Mouse (Mus musculus): ENCODE measurements around the gene Gga1. TPM values are rescaled to one million over a fixed set of nuclear protein-coding genes. Genes with fewer than 3 reads are reported as not detected.

Gene Gga1
- polyA plus RNA-seq, 1 experiment: 23.7 TPM

- Histone ChIP-seq H3K4me3 (ENCODE audit: insufficient read depth, low read depth, low read length) (no peak overlapping the region), H3K27ac (replicated peaks; ENCODE audit: low read depth, low read length) (no peak overlapping the region), H3K4me1 (ENCODE audit: control insufficient read depth, insufficient read depth, insufficient read length, low read length) (no peaks in the 10 kb centered on the region; the same call in 1 of the 2 replicates)
These were observed 24.4 kb downstream of the Gga1 start for GRCm38 (mm10) chr15:78901422-78901789.

DNA sequence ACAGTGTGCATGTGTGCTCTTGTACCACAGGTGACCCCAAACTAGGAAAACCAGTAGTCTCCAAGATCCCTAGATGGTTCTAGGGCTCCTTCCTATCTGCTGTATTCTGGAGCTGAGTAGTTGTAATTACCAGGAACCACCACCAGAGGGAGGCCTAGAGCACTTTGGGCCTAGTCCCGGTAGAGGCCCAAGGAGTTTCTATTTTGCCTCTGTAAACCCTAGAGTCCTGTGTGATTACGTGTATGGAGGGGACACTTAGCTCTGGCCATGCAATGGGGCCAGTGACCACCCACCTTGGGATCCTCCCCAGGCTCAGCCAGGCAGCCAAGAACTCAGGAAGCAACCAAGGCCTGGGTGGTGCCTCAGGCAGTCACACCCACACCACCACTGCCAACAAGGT lies 26.3 kb downstream of the Gga1 start:
- Histone ChIP-seq H3K27ac (replicated peaks; ENCODE audit: low read depth, low read length) (no peak overlapping the region), H3K4me3 (ENCODE audit: insufficient read depth, low read depth, low read length) (no peak overlapping the region), H3K4me1 (ENCODE audit: control insufficient read depth, insufficient read depth, insufficient read length, low read length) (no peaks in the 10 kb centered on the region; the same call in 1 of the 2 replicates)

DNA sequence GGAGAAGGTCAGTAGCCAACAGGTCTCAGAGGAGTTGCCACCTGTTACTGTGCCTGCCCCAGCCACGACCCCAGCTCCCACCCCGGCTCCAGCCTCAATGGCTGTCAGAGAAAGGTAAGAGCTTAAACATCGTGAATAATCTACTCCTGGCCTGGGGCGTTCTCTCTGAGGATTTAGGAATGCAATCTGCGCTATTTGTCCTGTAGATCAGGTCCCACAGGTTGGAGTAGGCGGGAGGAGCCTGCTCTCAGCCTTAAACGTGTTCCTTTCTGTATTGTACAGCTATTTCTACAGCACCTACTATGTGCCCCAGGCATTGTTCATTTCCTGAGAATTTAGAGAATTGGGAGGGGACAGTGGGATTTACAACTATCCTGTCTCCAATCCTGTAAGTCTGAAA lies 31.4 kb downstream of the Gga1 start:
- Histone ChIP-seq H3K4me3 (ENCODE audit: insufficient read depth, low read depth, low read length) (no peak overlapping the region), H3K27ac (replicated peaks; ENCODE audit: low read depth, low read length) (no peak overlapping the region), H3K4me1 (ENCODE audit: control insufficient read depth, insufficient read depth, insufficient read length, low read length) (no peaks in the 10 kb centered on the region)

DNA sequence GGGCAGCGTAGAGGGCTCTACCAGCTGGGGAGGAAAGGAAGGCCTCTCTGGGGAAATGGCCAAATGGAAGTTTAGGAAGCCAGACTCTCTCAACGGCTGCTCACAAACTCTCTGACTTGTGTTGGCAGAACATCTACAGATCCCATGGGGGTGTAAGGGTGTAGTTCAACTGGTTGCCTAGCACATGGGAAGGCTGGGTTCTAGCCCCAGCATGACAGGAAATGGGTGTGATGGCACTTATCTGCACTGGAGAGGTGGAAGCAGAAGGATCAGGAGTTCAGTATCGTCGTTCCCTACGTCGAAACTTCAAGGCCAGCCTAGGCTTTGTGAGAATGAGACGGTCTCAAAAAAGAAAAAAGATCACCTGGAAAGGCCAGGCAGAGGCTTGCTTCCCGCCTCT lies 32.0 kb downstream of the Gga1 start:
- Histone ChIP-seq H3K4me1 (ENCODE audit: control insufficient read depth, insufficient read depth, insufficient read length, low read length) (no peaks in the 10 kb centered on the region), H3K27ac (replicated peaks; ENCODE audit: low read depth, low read length) (no peak overlapping the region), H3K4me3 (ENCODE audit: insufficient read depth, low read depth, low read length) (no peak overlapping the region)

GRCm38 (mm10) chr15:78912040-78912439 lies 35.0 kb downstream of the Gga1 start:
- H3K4me1 ChIP-seq (ENCODE audit: control insufficient read depth, insufficient read depth, insufficient read length, low read length): no peaks in the 10 kb centered on the region
- no peak overlapping the region for H3K27ac ChIP-seq (replicated peaks; ENCODE audit: low read depth, low read length)
- no peak overlapping the region for H3K4me3 ChIP-seq (ENCODE audit: insufficient read depth, low read depth, low read length)

DNA sequence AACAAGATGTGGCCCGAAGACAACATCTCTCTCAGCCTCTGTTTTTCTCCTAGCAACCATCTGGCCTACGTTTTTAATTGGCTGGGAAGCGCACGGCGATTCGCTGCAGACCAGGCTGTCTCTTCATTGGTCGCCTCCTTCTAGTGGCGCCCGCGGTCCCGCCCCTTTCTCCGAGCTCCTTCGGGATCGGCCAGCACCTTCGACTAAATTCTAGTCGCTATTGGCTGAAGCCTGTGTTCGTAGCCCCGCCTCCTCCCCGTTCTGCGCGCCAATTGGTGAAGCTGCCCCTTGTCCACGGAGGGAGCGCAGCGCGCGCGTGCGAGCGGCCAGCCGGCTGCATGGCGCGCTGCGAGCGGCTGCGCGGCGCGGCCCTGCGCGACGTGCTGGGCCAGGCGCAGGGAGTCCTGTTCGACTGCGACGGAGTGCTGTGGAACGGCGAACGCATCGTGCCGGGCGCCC lies 36.7 kb downstream of the Gga1 start, which contains the start of gene Pdxp:
TSS of gene Pdxp (plus strand) at position 288 of the 459 bp plus-strand sequence.
- Histone ChIP-seq H3K4me1 (ENCODE audit: control insufficient read depth, insufficient read depth, insufficient read length, low read length) (peaks cover 6% of the 10 kb centered on the region), H3K4me3 (ENCODE audit: insufficient read depth, low read depth, low read length) (peak within 1 kb of the TSS; percentile 48), H3K27ac (replicated peaks; ENCODE audit: low read depth, low read length) (no peak within 1 kb of the TSS)

- Histone ChIP-seq H3K4me1 (ENCODE audit: control insufficient read depth, insufficient read depth, insufficient read length, low read length) (peaks cover 6% of the 10 kb centered on the region), H3K4me3 (ENCODE audit: insufficient read depth, low read depth, low read length) (peak overlapping the region; percentile 48), H3K27ac (replicated peaks; ENCODE audit: low read depth, low read length) (no peak overlapping the region)
These were observed 37.3 kb downstream of the Gga1 start for GRCm38 (mm10) chr15:78914091-78914822.

DNA sequence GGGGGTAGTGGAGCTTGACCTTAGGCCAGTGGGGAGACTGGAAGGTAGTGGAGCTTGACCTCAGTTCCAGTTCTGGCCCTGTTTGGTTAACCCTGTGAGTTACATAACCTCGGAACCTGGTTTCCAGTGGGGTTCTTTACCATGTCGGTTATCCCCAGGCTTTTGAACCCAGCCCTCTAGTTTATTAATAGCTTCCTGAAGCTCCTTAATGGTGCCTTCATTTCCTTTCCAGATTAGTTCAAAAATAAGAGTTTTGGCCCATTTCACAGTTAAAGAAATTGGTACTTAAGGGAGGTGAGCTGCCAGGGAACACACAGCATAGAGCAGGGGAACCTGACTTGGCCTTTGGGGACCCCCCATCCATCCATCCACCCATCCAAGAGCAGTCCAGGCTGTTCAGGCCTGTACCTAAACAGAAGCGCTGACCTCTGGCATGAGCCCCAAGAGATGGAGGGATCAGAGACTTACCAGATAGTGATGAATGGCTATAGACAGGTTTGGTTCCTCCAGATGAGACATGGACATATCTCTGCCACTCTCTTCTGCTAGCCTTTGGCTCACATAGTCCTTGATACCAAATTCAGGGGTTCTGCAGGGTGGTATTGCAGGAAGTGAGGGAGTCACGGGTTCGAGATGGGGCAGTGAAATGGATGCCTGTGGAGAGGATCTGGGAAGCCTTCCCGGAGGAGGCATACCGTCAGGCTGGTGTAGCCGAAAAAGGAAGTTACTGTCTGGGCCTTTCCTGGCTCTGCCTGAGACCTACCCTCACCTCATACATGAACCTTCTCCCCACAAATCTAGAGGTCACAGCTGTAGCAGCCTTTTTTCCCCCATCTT lies 38.1 kb downstream of the Gga1 start:
- H3K27ac ChIP-seq (replicated peaks; ENCODE audit: low read depth, low read length): no peak overlapping the region
- H3K4me3 ChIP-seq (ENCODE audit: insufficient read depth, low read depth, low read length): 0 out of 2 replicates have a peak overlapping the region, but pooled peaks have one; percentile 48

DNA sequence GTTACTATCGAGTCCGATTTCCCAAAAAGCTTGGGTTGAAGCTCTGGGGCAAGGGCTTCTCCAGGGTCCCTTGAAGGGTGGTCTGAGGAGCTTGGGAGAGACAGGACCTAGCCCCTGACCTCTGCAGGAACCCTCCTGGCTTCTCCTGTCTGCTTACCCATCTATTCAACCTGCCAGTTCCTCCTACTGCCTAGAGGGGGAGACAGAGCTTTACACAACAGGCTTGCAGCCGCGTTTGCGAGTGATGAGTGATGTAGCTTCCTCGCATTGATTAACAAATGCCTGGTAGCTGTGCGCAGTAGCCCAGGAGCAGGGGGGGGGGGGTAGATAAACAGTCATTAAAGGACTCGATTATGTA lies 38.6 kb downstream of the Gga1 start:
- Histone ChIP-seq H3K4me3 (ENCODE audit: insufficient read depth, low read depth, low read length) (no peak overlapping the region), H3K4me1 (ENCODE audit: control insufficient read depth, insufficient read depth, insufficient read length, low read length) (peaks cover 6% of the 10 kb centered on the region), H3K27ac (replicated peaks; ENCODE audit: low read depth, low read length) (no peak overlapping the region)

More for the DNA sequence above, 38.1 kb downstream of the Gga1 start:
- H3K4me1 ChIP-seq (ENCODE audit: control insufficient read depth, insufficient read depth, insufficient read length, low read length): peaks cover 6% of the 10 kb centered on the region

DNA sequence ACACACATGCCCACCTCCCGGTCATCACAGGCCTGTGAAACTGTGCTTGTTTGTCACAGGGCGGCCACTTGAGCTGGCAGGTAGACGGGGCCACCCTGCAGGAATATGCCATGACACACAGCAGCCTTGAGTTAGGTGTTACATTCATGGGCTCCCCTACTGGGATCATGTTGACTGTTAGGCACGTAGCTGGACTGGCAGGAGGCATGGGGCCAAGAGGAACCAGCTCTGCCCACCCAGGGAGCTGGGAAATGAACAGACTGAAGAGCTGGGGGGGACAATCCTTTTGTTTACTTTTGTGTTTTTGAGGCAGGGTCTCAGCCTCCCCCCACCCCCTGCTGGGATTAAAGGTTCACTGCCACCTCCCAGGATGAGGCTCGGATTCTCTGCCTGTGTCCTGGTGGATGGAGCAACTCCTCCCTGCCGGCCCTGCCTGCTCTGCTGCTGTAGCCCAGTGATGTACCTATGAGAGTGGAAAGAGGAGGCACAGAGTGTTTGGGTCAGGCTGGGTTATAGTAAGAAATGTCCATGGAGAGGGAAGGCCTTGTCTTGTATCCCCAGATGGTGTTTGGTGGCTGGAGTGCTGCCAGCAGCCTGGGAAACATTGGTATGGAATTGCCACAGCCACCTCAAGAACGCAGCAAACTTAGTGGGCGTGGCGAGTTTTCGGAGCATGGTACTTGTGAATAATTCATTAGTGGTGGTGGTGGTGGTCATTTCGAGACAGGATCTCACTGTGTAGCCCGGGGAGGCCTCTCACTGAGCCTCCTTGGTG lies 39.2 kb downstream of the Gga1 start:
- peaks cover 6% of the 10 kb centered on the region for H3K4me1 ChIP-seq (ENCODE audit: control insufficient read depth, insufficient read depth, insufficient read length, low read length)
- 0 out of 2 replicates have a peak overlapping the region, but pooled peaks have one; percentile 10 for H3K27ac ChIP-seq (replicated peaks; ENCODE audit: low read depth, low read length)
- no peak overlapping the region for H3K4me3 ChIP-seq (ENCODE audit: insufficient read depth, low read depth, low read length)

GRCm38 (mm10) chr15:78918126-78918525 lies 41.1 kb downstream of the Gga1 start:
- Histone ChIP-seq H3K4me1 (ENCODE audit: control insufficient read depth, insufficient read depth, insufficient read length, low read length) (peaks cover 6% of the 10 kb centered on the region), H3K27ac (replicated peaks; ENCODE audit: low read depth, low read length) (peak overlapping the region; percentile 68), H3K4me3 (ENCODE audit: insufficient read depth, low read depth, low read length) (no peak overlapping the region)

- H3K4me1 ChIP-seq (ENCODE audit: control insufficient read depth, insufficient read depth, insufficient read length, low read length): peaks cover 7% of the 10 kb centered on the region
- no peak overlapping the region for H3K27ac ChIP-seq (replicated peaks; ENCODE audit: low read depth, low read length)
- no peak overlapping the region for H3K4me3 ChIP-seq (ENCODE audit: insufficient read depth, low read depth, low read length)
These were observed 42.9 kb downstream of the Gga1 start for GRCm38 (mm10) chr15:78919914-78920313.

DNA sequence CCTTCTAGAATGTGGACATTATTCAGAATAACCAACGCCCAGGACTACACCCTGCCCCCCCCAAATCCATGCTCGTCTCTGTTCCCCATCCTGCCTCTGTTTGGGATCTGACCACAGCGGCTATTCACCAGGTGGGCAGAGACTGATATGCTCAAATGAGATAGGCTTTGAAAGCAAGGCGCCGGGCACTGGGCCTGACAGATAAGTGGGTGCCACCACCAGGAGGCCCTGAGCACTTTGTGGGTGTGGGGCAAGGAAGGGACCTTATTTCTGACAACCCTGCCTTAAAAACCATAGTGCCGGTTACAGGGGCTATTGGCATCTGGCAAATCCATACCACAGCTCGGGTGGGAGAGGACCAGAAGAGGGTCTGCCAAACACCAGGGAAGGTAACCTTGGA lies 45.7 kb downstream of the Gga1 start:
- H3K4me1 ChIP-seq (ENCODE audit: control insufficient read depth, insufficient read depth, insufficient read length, low read length): peaks cover 12% of the 10 kb centered on the region
- no peak overlapping the region for H3K27ac ChIP-seq (replicated peaks; ENCODE audit: low read depth, low read length)
- H3K4me3 ChIP-seq (ENCODE audit: insufficient read depth, low read depth, low read length): no peak overlapping the region

DNA sequence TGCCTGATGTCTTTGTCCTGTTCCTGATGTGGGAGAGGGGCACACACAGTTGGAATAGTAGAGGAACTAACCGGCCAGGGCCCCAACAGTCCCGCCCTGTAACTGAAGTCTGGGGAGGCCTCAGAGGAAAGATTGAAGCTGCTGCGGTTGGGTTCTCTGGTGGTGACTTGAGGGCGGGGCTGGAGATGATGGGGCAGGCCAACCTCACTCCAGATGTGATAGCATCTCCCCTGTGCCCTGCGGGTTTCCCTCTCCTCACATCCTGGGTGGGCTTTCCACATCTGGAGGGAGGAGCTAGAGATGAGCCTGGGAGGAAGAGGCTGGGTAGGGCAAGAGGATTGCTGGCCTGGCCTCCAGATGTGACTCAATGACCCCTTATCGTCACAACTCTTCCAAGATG lies 46.6 kb downstream of the Gga1 start:
- no peak overlapping the region for H3K4me3 ChIP-seq (ENCODE audit: insufficient read depth, low read depth, low read length)
- no peak overlapping the region for H3K27ac ChIP-seq (replicated peaks; ENCODE audit: low read depth, low read length)

DNA sequence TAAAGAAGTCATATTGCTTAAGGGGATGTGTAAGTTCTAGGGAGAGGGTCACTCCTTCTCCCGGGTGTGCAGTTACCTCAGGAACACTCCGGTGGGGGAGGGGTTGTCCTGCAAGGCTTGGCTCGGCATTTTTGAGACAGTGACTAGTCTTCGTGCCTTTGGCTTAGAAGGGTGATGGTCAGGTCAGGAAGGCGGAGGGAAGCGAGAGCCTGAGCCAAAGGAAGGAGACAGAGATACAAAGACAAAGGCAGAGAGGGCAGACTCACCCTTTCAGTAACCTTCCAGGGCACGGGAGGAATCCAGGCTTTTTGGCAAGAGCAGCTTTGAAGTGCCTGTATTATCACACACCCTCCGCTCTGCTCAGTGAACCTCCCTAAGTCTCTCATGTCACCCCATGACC lies 48.1 kb downstream of the Gga1 start:
- Histone ChIP-seq H3K4me1 (ENCODE audit: control insufficient read depth, insufficient read depth, insufficient read length, low read length) (peaks cover 6% of the 10 kb centered on the region), H3K4me3 (ENCODE audit: insufficient read depth, low read depth, low read length) (no peak overlapping the region), H3K27ac (replicated peaks; ENCODE audit: low read depth, low read length) (peak overlapping the region; percentile 56)

More for the DNA sequence above, 46.6 kb downstream of the Gga1 start:
- peaks cover 6% of the 10 kb centered on the region for H3K4me1 ChIP-seq (ENCODE audit: control insufficient read depth, insufficient read depth, insufficient read length, low read length)
